In genomic region chr9:74904866-74905508, GRCm38 (mm10) we compare ENCODE assay signal across 8 mouse cellular contexts. TPM values are rescaled to one million over a fixed set of nuclear protein-coding genes. Genes with fewer than 3 reads are reported as not detected.
DNase-seq lines count a peak whose midpoint lies in the region; ATAC-seq lines count a peak whose summit lies in the region.

No protein-coding gene starts in this region.

- H3K36me3 ChIP-seq in midbrain, embryonic 13.5 days = no peaks in the 10 kb centered on the region
- H3K36me3 ChIP-seq in splenic B cell, adult 2 months (ENCODE audit: control insufficient read depth, insufficient read depth, low read length, poor library complexity, severe bottlenecking) = no peaks in the 10 kb centered on the region

- H3K27me3 ChIP-seq in midbrain, embryonic 13.5 days = no peaks in the 10 kb centered on the region
- H3K27me3 ChIP-seq in splenic B cell, adult 2 months (ENCODE audit: control insufficient read depth, insufficient read depth, low read length, poor library complexity, severe bottlenecking) = no peaks in the 10 kb centered on the region

- H3K9me3 ChIP-seq in midbrain, embryonic 13.5 days = no peaks in the 10 kb centered on the region

- no peak overlapping the region for H3K4me3 ChIP-seq in midbrain, embryonic 13.5 days (replicated peaks)

- no peak overlapping the region for H3K27ac ChIP-seq in midbrain, embryonic 13.5 days

- WGBS in midbrain, embryonic 13.5 days = 13% methylated on average over 7 of the region's 7 CpGs

- no peaks in the 10 kb centered on the region for H3K4me1 ChIP-seq in midbrain, embryonic 13.5 days (replicated peaks)

- ATAC-seq in common myeloid progenitor, adult 5-6 weeks (replicated peaks; ENCODE audit: low read depth, poor library complexity, severe bottlenecking) = peak; percentile 87
- peak; percentile 73 for ATAC-seq in midbrain, embryonic 13.5 days

- no peak overlapping the region for H3K9ac ChIP-seq in midbrain, embryonic 13.5 days (replicated peaks)

- no peak overlapping the region for H3K4me2 ChIP-seq in midbrain, embryonic 13.5 days (replicated peaks)

- intact Hi-C loops in gastrocnemius, postnatal 14 days (cut with DNase I; ENCODE audit: low total_unique reads) = loop anchor here (5.0 kb wide), 1 partner anchor 122 kb away; no protein-coding TSS in a partner anchor
- intact Hi-C loops in left cerebral cortex, postnatal 25 days (cut with DNase I) = loop anchor here (5.0 kb wide), 3 partner anchors 47 to 377 kb away; partner anchors contain the start of gene Fam214a

- DNase-seq in 3134 (ENCODE audit: extremely low read depth, insufficient read length, low spot score) = peak; percentile 28
- peak; percentile 36 for DNase-seq in WW6 (ENCODE audit: low read depth, low spot score)
- peak; percentile 58 for DNase-seq in gastrocnemius, postnatal 14 days
- DNase-seq in kidney, adult 11 months = peak; percentile 57
- peak; percentile 73 to 76 for DNase-seq in left cerebral cortex, postnatal 25 days (ENCODE audit: low spot score in 2 of 2)
- peak; percentile 89 for DNase-seq in splenic B cell, adult 2 months (ENCODE audit: low read depth, low spot score)

RNA-seq across cellular contexts. Expression of gene Onecut1, which starts 43.3 kb away (rescaled TPM):
- not detected in 2 replicates for total RNA-seq in common myeloid progenitor, adult 5-6 weeks (2017)
- total RNA-seq in gastrocnemius, postnatal 14 days (2021) = not detected
- under 1 TPM; 0.14 to 0.27 TPM for total RNA-seq in left cerebral cortex, postnatal 25 days (2021)
- polyA plus RNA-seq in midbrain, embryonic 13.5 days (2015; fragmentation: Nextera tagmentation; extraction: Ambion mirVana) = 10.4 and 10.7 TPM in 2 replicates

RNA-seq across cellular contexts. Expression of gene Fam214a, which starts 47.7 kb away (rescaled TPM):
- 11.4 and 14.6 TPM in 2 replicates for total RNA-seq in common myeloid progenitor, adult 5-6 weeks (2017)
- total RNA-seq in gastrocnemius, postnatal 14 days (2021) = 10 to 100 TPM; 21.3 to 31.1 TPM
- 10 to 100 TPM; 34.3 to 39.3 TPM for total RNA-seq in left cerebral cortex, postnatal 25 days (2021)
- polyA plus RNA-seq in midbrain, embryonic 13.5 days (2015; fragmentation: Nextera tagmentation; extraction: Ambion mirVana) = 31.3 TPM in 2 replicates

Comparison
In these comparisons a context has a peak if more than half of its experiments do, and no peak if none do; other contexts are left out.
1. DNase-seq: peak in every context shown above with its lines; median percentile 89 in splenic B cell, adult 2 months; 74 in left cerebral cortex, postnatal 25 days; 58 in gastrocnemius, postnatal 14 days; 57 in kidney, adult 11 months; 36 in WW6; 28 in 3134.